Mouse (Mus musculus) mesoderm, embryonic 11.5 days (tissue): Measurements from ENCODE around the gene Tle3.

Experiments
- DNase-seq: peaks from one replicate; pipeline ENCODE4 v3.0.0-alpha.2; 2012; ENCODE audit warnings: low read depth, low spot score

Tle3 gene

DNA sequence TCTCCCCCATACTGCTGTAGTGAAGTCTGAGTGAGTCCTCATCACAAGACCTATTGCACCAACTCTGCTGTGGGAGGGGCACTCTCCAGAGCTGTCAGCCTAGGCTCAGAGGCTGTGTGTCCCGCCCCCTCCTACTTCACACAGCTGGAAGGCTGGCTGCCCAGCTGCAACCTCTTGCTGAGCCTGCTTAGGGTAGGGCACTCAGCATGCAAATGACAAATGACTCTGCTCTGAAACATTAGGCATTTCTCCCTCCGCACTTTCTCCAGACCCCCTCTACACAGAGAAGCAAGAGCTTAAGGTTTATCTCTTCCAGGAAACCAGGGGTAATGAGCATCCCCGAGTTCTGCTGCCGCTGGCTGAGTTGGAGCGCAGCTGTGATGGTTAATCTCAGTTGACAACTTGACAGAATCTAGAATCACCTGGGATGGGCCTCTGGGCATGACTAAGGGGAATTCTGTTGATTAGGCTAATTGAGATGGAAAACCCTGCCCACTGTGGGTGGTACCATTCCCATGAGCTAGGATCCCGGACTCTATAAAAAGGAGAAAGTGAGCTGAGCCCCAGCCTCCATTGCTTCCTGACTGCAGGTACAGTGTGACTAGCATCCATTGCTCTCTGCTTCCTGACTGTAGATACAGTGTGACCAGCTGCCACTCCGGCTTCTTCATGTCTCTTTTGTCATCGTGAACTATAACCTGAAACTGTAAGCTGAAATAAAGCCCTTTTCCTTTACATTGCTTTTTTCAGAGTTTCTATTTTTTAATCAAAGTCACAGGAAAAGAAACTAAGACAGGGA, 63.2 kb downstream of the Tle3 start:
- peak; percentile 66 for DNase-seq

DNA sequence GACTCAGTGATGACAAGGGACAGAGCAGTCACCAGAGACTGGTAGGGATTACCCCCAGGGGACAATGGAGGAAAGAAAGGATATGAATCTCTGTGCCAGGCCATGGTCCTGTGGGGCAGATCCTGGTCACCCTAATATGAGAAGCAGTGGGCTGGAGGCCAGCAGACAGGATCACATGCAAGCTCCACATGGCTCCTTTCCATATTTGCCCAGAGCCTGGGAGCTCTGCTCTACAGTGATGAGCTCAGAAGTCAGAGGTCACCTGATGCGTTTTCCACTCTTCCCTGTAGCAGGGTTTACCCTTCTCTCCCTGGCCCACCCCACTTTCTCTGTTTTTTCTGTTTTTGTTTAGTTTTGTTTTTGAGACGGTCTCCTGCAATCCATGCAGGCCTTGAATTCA, 63.9 kb downstream of the Tle3 start:
- DNase-seq, result no peak

DNA sequence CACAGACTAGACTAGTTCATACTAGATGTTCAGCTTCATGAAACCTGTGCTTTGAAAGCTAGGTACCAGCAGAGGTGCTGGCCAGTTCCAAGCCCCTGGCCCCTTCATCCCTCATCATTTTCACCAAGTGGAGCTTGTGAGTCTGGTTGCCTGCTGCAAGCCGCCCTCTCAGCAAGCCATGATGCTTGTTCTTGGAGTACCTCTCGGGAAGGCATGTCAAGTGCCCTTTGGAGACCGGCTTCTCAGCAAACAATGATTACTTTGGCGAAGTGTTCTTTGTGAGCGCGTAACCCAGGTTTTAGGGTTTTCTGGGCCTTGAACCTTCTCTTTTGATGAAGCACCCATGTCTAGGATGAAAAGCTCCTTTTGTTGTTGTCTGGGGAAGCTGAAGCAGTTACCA, 64.6 kb downstream of the Tle3 start:
- DNase-seq, result no peak

DNA sequence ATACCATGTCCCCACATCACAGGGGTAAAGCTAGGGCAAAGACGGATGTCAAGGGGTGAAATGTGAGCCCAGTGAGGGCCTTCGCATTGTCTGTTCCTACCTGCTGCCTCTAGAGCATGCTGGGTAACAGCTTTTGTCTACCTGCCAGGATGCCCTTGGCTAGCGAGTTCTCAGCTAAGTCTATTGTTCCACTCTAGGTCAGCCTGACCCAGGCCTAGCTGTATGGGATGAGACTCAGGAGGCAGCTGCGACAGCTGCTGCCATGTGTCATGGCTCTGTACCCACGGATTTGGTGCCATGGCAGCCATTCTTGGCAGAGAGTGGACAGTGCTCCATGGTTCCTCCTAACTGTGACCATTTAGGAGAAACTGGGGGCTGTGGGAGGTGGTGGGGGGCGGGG, 66.9 kb downstream of the Tle3 start:
- DNase-seq, result no peak

DNA sequence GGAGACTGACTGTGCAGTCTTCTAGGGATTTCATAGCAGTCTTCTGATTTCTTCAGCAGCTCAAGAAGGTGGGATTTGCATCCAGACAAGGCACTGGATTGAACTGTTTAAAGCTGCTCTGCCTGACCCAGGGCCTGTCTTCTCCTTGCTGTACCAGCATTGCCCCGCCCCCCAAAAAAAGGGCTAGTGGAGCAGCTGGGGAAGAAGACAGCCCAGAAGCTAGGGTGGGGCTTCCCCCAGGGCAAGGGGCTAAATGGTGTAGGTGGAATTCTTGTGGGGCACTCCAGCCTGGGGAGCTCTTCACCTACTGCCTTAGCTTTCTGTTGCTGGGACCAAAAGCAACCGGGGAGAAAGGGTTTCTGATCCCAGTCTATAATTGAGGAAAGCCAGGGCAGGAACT, 67.8 kb downstream of the Tle3 start:
- no peak for DNase-seq

DNA sequence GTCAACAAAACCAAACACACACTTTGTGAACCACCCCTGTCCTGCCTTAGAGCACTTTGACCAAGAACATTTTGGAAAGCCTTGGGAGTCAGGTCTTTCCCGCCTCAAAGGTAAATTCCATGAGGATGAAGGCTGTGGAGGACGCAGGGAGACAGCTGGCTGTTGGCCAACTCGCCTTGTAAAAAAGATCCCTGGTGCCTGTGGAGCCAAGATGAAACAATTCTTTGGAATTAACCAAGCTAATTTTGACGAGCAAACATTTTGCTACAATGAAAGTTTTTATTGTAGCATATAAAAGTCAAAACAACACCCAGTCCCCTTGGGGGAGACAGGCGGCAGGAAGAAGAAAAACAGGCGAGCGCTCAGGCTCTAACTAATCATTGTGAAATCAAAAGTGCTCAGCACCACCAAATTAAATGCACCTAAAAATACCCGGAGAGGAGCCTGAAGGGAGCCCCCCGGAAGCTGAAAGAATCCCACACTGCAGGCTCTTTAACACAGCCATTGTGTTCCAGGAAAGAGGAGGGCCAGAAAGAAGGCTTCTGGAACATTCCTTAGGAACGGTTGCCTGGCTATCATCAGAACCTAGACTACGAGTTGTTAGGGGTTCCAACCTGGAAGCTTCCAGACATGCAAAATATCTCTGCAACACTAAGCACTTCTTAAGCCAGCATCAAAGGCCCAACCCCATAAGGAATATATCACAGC, 69.2 kb downstream of the Tle3 start:
- DNase-seq, result no peak

DNA sequence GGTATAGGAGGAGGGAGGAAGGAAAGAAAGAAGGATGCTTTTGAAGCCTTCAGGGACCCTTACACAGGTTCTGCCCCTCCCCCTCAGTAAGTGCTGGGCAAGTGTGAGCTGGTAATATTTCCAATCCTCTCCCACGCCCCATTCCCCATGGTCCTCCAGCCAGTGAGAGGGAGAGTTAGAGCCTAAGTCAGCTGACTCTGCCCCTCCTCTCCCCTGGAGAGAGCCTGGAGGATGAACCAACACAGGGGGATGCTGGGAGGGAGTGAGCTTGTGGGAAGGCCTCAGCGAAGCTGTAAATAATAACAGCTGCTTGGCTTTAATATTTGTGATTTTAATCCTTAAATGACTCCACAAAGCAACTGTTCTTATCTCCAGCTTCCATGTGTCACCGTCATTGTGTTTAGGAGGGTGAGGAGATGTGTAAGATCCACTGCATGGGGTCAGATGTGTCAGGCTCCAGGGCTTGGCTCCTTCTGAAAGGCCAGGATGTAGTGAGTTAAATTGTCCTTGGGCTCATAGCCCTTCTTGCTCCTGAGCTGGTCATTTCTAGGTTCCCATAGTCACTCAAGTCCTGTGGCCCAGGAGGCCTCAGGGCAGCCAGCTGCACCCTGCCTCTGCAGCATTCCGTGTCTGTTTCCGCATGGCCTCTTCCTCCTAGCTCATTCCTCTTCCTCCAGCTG, 70.9 kb downstream of the Tle3 start:
- DNase-seq, result no peak

DNA sequence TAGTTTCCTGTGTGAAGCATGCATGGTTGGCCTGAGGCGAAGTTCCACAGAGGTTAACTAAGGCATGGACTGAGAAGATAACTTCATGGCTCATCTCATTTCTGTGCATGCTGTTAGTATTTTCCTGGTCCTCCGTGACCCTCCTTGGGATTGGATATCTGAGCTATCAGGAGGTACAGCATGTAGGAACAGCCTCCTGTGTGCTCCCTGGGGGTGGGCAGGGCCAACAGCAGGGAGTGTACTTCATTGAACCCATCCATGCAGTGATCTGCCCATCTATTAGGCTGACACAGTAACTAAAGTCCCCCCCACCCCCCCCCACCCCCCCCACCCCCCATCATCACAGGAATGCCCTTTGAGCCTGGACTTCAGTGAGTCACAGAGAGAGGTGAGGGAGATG, 73.0 kb downstream of the Tle3 start:
- no peak for DNase-seq

DNA sequence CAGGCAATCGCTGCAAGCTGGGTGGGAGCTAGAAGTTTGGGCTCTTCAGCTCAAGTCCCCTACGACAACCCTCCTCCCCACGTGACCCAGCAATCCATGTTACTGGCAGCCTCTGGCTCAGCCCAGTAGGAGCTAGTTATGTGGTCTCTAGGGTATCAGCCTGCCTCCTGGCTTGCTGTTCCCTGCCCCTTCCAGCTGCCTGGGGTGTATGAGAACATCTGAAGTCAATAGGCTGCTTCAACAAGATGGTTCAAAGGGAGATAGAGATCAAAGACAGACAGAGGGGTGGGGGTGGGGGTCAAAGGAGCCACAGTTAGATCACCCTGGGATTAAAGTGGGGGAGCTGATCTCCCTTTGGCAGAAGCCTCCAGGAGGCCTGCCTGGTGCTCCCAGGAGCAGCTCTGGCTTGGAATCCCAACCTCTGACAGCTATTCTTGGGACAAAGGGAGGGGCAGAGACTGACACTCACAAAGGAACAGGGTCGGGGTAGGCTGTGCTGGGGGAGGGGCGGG, 73.6 kb downstream of the Tle3 start:
- peak; percentile 41 for DNase-seq

DNA sequence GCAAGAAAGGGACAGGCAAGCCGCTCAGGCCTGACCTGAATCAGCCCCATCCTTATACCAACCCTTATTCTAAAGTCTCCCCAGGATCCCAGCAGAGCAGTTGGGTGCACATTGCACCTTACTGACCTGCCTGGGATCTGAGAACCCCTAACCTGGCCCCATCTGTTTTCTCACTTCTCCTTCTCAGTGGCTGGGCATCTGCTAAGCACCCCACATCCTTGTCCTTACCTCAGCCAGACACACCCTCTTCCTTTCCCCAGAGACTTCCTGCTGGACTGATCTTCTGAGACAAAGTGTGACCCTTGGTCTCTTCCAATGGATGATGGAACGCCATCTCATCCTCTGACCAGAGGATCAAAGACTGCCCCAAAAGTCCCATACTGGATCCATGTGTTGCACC, 74.8 kb downstream of the Tle3 start:
- DNase-seq, result no peak

DNA sequence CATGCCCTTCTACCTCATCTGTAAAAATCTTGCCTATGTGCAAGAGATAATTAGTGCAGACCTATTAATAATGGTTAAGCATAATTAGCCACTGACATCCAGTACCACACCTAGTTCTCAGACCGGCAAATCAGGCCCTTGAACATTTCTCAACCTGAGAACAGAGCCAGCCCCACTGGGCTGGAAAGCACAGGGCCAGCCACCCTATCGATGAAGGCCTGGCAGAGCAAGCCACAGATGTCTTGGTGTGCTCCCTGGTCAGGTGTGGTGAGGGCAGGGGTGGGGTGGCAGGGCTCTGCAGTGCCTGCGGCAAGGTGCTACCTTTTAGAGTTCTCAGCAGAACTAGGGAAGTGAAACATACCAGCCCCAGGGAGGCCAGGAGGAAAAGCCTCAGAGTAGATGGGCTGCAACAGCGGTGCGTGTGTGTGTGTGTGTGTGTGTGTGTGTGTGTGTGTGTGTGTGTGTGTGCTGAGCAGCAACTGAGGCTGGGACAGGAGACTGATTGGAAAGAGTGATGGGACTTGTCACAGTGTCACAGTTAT, 77.3 kb downstream of the Tle3 start:
- DNase-seq, result no peak

DNA sequence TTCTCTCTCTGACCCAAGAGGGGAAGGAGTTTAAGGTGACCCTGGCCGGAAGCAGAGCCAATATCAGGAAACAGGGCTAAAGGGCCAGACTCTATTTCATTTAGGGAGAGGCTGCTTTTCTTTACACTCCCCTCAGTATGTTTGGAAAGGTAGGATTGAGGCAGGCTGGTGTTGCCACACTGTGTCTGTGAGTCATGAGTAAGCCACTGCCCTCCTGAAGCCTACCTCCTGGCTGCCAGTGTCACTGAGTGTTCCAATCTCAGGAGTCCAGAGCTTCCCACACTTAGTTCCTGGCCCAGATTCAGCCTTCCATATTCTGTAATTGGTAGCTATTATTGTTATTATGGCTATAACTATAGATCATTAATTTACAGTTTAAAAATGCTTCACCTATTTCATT, 79.9 kb downstream of the Tle3 start:
- no peak for DNase-seq

DNA sequence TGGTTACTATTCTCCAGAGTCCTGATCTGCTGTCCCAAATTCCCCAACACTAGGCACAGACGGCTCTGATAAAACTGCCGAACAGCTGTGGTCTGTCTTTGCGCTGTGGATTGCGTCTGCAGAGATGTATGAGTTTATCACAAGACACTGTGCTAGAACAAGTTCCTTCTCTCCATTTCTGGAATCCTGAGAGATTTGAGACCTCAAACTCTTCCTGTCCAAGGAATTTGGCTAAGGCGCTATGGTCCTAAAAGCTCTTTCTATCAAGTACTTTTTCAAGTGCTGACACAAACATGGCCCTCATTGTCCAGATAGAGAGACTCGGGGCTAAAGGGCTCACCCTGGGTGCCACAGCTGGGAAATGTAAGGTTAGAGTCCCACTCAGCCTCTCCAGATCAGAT, 83.7 kb downstream of the Tle3 start:
- no peak for DNase-seq

DNA sequence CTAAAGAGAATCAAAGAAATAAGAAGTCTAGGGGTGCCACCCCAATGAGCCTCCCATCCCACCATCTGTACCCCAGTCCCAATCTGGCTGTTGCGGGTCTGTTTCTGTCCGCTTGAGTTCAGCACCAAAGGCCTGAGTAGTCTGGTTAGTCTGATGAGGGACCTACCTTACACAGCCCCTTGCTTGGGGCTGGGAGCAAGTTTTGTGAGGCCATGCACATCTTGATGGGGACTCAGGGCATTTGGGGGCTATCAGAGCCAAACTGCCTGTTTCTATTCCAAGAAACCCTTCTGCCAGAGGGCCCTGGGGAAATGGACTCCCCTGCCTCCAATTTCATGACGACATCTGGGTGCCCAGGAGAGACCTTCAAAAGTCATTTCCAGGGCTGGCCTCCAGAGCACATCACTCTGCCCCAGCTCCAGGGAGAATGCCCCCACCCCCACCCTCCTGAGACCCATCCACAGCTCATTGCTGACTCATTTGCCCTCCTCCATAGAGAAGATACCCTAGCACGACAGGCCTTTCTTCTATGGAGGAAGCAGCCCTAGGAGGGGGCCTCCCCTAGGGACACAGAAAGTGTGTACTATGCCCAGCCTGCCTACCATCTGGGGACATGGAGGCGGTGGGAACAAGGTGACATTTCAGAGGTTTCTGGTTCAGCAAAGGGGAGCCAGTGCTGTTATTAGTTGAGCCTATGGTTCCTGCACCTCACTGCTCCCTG, 84.4 kb downstream of the Tle3 start:
- DNase-seq, result no peak

DNA sequence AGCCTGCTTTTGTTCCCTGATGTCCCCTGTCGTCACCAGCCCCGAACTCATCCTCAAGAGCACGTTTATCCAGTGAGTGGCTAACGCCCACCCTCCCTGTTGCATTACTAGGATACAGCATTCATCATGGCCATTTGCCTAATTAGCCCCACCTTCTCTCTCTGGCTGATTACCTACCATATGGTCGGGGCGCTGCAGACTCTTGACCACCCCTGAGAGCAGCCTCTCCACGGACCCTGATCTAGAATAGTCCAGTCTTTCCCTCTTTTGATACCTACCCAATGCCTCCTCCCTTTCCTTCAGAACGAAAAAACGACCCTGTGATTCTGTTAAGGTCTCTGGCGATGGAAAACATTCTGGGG, 85.0 kb downstream of the Tle3 start:
- DNase-seq, result no peak

DNA sequence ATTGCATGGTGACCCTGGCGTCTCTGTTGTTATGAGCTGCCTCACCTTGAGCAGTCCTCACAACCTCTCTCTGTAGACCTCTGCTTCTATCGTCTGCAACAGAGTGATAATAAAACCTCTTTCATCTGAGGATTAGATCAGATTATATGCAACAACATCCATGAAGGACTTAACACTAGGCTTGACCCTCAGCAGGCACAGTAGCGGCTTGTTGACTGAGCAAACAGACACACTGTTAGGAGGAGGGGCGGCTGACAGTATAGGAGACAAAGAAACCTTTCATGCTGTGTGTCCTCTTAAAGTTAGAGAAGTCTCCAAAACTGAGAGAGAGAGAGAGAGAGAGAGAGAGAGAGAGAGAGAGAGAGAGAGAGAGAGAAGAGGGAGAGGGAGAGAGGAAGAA, 89.7 kb downstream of the Tle3 start:
- DNase-seq, result no peak

DNA sequence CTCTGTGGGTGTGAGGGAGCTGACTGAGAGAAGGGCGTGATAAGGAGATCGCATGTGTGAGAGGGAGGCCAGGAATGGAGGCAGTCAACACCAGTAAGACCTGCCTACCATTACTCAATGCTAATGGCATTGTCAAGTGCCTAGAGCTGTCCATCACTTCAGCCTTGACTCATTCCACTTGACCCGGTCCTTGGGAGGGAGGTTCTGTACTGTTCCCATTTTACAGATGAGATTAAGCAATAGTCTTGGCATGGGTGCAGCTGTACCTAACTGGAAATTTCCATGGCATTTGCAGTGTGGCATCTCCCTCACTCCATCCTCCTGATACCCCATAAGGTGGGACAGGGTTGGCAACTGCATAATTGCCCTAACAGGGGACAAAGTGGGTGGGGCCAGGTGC, 95.3 kb downstream of the Tle3 start:
- no peak for DNase-seq
